Mouse (Mus musculus): ENCODE measurements around the gene Lrrc51. TPM values are rescaled to one million over a fixed set of nuclear protein-coding genes. Genes with fewer than 3 reads are reported as not detected.

Lrrc51 gene
- total and polyA plus RNA-seq, 3 experiments = 3.0 to 11.6 (median 4.5) TPM

DNA sequence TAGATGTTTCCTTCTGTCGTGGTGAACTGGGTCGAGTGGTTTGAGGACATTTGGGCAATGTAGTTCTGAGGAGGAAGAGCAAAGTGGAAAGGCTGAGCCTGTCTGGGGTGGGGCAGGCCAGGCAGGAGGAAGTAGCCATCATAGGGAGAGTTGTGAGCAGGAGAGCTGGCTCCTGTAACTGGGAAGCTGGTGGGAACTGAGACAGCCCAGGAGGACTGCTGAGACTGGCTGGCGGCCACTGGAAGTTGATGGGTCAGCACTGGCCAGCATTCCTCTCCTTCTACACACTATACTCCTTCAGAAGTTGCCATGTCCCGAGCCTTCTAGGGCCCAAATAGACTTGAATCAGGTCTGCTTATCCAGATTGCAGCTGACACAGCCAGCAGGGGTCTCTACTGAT is 25.3 kb downstream of the Lrrc51 start:
- Histone ChIP-seq H3K4me1 (ENCODE audit: control insufficient read depth, insufficient read depth, low read length) (peaks cover 7% of the 10 kb centered on the region), H3K27ac (peak overlapping the region; percentile 59), H3K27me3 (ENCODE audit: control insufficient read depth, insufficient read depth, low read length) (no peaks in the 10 kb centered on the region), H3K9ac (ENCODE audit: low read depth, low read length) (peak overlapping the region; percentile 0; the same call in 1 of the 2 replicates), H3K79me2 (replicated peaks; ENCODE audit: control insufficient read depth, insufficient read depth, low read length) (peaks cover 2% of the 10 kb centered on the region; the same call in 1 of the 2 replicates), H3K36me3 (ENCODE audit: control insufficient read depth, insufficient read depth, low read length) (no peaks in the 10 kb centered on the region), H3K4me3 (no peak overlapping the region)
- DNase-seq = peak; percentile 49 to 54
- intact Hi-C loops (cut with DNase I) = loop anchor here (2.0 to 10.0 kb wide), 2 partner anchors 22 to 604 kb away; partner anchors contain the start of gene Atg16l2
- TF ChIP-seq CTCF (IDR thresholded peaks at IDR 0.05) = no peak
- 0 out of 2 replicates have a peak, but pooled peaks have one; percentile 36 for TF ChIP-seq POLR2A (IDR thresholded peaks at IDR 0.05; ENCODE audit: insufficient read depth, low read depth, low read length)
- TF ChIP-seq EP300 (IDR thresholded peaks at IDR 0.05; ENCODE audit: insufficient read depth, low read depth, low read length) = 0 out of 2 replicates have a peak, but pooled peaks have one; percentile 11
- 13% methylated on average over 4 of the region's 4 CpGs for WGBS

DNA sequence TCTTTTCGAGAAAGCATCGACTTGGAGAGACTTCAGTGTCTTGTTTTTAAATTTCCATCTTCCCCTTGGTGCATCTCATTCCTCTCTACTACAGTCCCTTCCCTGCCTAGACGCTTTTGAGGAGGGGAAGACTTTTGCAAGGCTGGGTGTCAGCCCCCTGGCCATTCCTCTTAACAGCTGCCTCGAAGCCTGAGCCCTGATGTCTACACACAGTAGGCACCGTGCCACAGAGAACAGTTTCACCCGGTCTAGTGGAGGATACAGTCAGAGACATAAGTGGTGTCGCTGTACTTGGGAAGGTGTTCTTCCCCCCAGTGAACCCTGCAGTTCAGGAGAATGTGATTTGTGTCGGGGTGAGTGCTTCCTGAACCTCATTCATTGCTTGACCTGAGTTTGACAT is 27.0 kb downstream of the Lrrc51 start:
- peak in 1 of 2 experiments; percentile 29 for DNase-seq
- WGBS = 26% methylated on average over 8 of the region's 8 CpGs
- H3K4me3 ChIP-seq = peak overlapping the region; percentile 99
- no peak for TF ChIP-seq EP300 (IDR thresholded peaks at IDR 0.05; ENCODE audit: insufficient read depth, low read depth, low read length)
- no peak for TF ChIP-seq CTCF (IDR thresholded peaks at IDR 0.05)
- TF ChIP-seq POLR2A (IDR thresholded peaks at IDR 0.05; ENCODE audit: insufficient read depth, low read depth, low read length) = no peak
- H3K4me1 ChIP-seq (ENCODE audit: control insufficient read depth, insufficient read depth, low read length) = peaks cover 7% of the 10 kb centered on the region
- peaks cover 2% of the 10 kb centered on the region; the same call in 1 of the 2 replicates for H3K79me2 ChIP-seq (replicated peaks; ENCODE audit: control insufficient read depth, insufficient read depth, low read length)
- H3K36me3 ChIP-seq (ENCODE audit: control insufficient read depth, insufficient read depth, low read length) = no peaks in the 10 kb centered on the region
- H3K9ac ChIP-seq (ENCODE audit: low read depth, low read length) = peak overlapping the region; percentile 88
- no peaks in the 10 kb centered on the region for H3K27me3 ChIP-seq (ENCODE audit: control insufficient read depth, insufficient read depth, low read length)
- intact Hi-C loops (cut with DNase I) = loop anchor here (2.0 to 10.0 kb wide), 2 partner anchors 62 to 602 kb away; partner anchors contain the start of gene Atg16l2
- no peak overlapping the region; the same call in 1 of the 2 replicates for H3K27ac ChIP-seq

DNA sequence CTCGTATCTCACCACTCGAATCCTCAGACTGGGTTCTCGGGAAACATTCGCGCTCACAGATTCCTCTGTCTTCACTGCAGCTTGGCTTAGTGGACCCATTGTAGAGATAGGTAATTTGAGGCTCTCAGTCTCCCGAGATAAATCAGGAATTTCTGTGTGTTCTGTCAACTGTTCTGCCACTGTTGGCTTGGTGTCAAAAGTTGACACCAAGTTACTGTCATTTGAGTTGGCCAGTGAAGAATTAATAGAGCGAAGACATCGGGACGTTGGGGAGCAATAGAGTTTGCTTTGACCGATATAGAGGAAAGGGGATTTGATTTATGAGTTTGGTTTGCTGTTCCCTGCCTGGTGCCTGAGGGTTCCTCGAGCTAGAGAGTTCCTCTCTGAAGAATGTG is 27.4 kb downstream of the Lrrc51 start, which contains the start of gene Tomt:
TSS of gene Tomt (minus strand) at position 73 of the 395 bp plus-strand sequence.
- H3K4me1 ChIP-seq (ENCODE audit: control insufficient read depth, insufficient read depth, low read length) = peaks cover 7% of the 10 kb centered on the region
- H3K4me3 ChIP-seq = peak within 1 kb of the TSS; percentile 99
- no peak for DNase-seq
- TF ChIP-seq EP300 (IDR thresholded peaks at IDR 0.05; ENCODE audit: insufficient read depth, low read depth, low read length) = no peak
- TF ChIP-seq POLR2A (IDR thresholded peaks at IDR 0.05; ENCODE audit: insufficient read depth, low read depth, low read length) = no peak
- no peak for TF ChIP-seq CTCF (IDR thresholded peaks at IDR 0.05)
- peaks cover 2% of the 10 kb centered on the region; the same call in 1 of the 2 replicates for H3K79me2 ChIP-seq (replicated peaks; ENCODE audit: control insufficient read depth, insufficient read depth, low read length)
- H3K27ac ChIP-seq = peak within 1 kb of the TSS; percentile 98
- 4% methylated on average over 11 of the region's 11 CpGs for WGBS
- peak within 1 kb of the TSS; percentile 88 for H3K9ac ChIP-seq (ENCODE audit: low read depth, low read length)
- intact Hi-C loops (cut with DNase I) = loop anchor here (2.0 to 10.0 kb wide), 2 partner anchors 63 to 601 kb away; partner anchors contain the start of gene Atg16l2
- H3K36me3 ChIP-seq (ENCODE audit: control insufficient read depth, insufficient read depth, low read length) = no peaks in the 10 kb centered on the region
- no peaks in the 10 kb centered on the region for H3K27me3 ChIP-seq (ENCODE audit: control insufficient read depth, insufficient read depth, low read length)

DNA sequence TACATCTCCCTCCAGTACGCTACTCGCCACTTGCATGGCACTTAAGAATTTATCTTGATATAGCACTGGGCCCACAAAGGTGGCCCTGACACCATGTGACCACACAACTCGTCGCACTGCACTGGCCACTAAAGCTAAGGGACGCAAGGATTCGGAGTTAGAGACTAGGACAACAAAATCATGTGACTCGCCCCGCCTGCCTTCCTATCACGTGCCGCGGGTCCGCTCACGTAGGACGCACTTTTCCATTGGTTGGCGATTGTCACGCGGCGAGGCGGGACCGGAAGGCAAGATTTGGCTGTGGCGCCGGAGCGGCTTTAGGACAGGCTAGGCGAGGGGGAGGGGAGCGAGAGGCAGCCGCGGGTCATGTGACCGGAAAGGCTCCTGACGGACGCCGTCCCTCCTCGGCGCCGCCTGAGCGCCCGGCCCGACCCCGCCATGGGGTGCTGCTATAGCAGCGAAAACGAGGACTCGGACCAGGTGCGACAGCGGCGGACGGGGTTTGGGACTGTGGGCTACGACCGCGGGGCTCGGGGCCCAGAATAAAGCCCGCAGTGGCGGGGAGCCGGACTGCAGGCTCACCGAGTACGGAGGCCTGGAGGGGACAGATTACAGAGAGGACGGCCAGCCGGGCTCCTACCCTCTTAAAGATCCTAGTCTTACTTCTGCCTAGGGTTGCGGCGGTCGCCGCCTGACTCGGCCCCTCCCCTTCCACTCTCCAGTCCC is 28.0 kb downstream of the Lrrc51 start, which contains the start of gene Lamtor1:
TSS of gene Lamtor1 (plus strand) at position 344 of the 726 bp plus-strand sequence.
- H3K4me3 ChIP-seq = peak within 1 kb of the TSS; percentile 99
- intact Hi-C loops (cut with DNase I) = loop anchor here (1.0 to 10.0 kb wide), 3 partner anchors 8 to 601 kb away; partner anchors contain the start of gene Atg16l2
- H3K4me1 ChIP-seq (ENCODE audit: control insufficient read depth, insufficient read depth, low read length) = peaks cover 7% of the 10 kb centered on the region
- under 1% methylated on average over 61 of the region's 61 CpGs for WGBS
- no peaks in the 10 kb centered on the region for H3K36me3 ChIP-seq (ENCODE audit: control insufficient read depth, insufficient read depth, low read length)
- H3K79me2 ChIP-seq (replicated peaks; ENCODE audit: control insufficient read depth, insufficient read depth, low read length) = peaks cover 2% of the 10 kb centered on the region; the same call in 1 of the 2 replicates
- H3K27me3 ChIP-seq (ENCODE audit: control insufficient read depth, insufficient read depth, low read length) = no peaks in the 10 kb centered on the region
- peak; percentile 34 for TF ChIP-seq CTCF (IDR thresholded peaks at IDR 0.05)
- peak; percentile 99 for TF ChIP-seq POLR2A (IDR thresholded peaks at IDR 0.05; ENCODE audit: insufficient read depth, low read depth, low read length)
- TF ChIP-seq EP300 (IDR thresholded peaks at IDR 0.05; ENCODE audit: insufficient read depth, low read depth, low read length) = peak; percentile 95
- H3K27ac ChIP-seq = peak within 1 kb of the TSS; percentile 98
- DNase-seq = peak; percentile 99 to 100
- H3K9ac ChIP-seq (ENCODE audit: low read depth, low read length) = peak within 1 kb of the TSS; percentile 88

DNA sequence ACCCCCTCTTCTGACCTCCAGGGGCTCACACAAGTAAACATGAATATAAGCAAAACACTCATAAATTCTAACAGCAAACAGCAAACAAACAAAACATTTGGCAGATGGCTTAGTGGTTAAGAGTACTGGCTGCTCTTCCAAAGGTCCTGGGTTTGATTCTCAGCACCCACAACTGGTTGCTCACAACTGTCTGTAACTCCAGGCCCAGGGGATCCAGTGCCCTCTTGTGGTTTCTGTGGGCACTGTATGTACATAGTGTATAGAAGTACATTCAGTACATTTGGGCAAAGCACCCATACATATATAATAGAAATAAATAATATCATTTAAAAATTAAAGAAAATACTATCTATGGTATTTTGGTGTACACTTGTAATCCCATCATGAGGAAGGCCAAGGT is 30.8 kb downstream of the Lrrc51 start:
- H3K9ac ChIP-seq (ENCODE audit: low read depth, low read length) = no peak overlapping the region
- no peak overlapping the region for H3K27ac ChIP-seq
- peak; percentile 27; the same call in 1 of the 2 replicates for TF ChIP-seq CTCF (IDR thresholded peaks at IDR 0.05)
- no peak for TF ChIP-seq POLR2A (IDR thresholded peaks at IDR 0.05; ENCODE audit: insufficient read depth, low read depth, low read length)
- no peak for DNase-seq
- no peaks in the 10 kb centered on the region for H3K36me3 ChIP-seq (ENCODE audit: control insufficient read depth, insufficient read depth, low read length)
- peaks cover 2% of the 10 kb centered on the region; the same call in 1 of the 2 replicates for H3K79me2 ChIP-seq (replicated peaks; ENCODE audit: control insufficient read depth, insufficient read depth, low read length)
- H3K4me3 ChIP-seq = no peak overlapping the region
- intact Hi-C loops (cut with DNase I) = loop anchor here (10.0 kb wide), 1 partner anchor 598 kb away; the partner anchor contains the start of gene Atg16l2
- H3K27me3 ChIP-seq (ENCODE audit: control insufficient read depth, insufficient read depth, low read length) = no peaks in the 10 kb centered on the region
- H3K4me1 ChIP-seq (ENCODE audit: control insufficient read depth, insufficient read depth, low read length) = peaks cover 3% of the 10 kb centered on the region
